Mouse (Mus musculus) gastrocnemius, adult 18-20 months (tissue): ENCODE results near the gene Tmem178b. TPM values are rescaled to one million over a fixed set of nuclear protein-coding genes. Genes with fewer than 3 reads are reported as not detected.

Experiments used
- DNase-seq: peaks from one replicate; pipeline ENCODE4 v3.0.0; 2021; ENCODE audit warnings: low spot score
- total RNA-seq, 2 experiments: library from RNA; stranded (reverse); gene quantifications; 2 replicates each; pipeline ENCODE4 v1.2.3; 2021

The Tmem178b gene
- total RNA-seq, 2 experiments from 2014 or later: 0.47 to 1.6 TPM

DNA sequence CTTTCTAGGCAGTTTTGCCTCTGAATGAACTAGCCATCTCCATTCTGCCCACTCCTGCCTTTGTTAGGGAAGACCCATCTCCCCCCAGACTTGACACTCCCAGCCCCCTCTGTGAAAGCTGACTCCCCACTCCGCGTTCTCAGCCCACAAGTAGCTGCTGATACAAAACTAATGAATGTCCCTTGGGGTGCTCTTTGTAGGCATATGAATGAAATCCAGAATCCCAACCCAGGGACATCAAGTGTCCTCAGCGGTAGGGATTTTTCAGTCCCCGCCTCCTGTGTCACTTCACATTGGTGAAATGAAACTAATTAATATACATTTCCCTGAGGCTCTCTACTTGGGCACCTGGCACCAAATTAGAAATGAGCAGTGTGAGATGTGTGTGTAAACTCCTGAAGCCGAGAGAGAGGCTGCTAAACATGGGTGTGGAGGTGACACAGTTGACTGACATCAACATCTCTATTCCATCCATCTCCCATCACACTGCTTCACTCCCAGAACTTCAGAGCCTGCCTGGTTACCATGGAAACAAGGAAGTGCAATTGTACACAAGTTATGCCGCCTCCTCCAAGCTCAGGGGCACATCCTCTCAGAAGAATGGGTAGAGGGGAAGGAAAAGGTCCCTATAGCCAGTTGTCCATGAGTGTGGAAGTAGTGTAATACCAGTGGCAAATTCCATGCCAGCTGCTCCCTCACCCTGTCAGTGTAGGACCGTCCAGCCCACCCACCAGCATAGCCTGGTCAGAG, 142.8 kb downstream of the Tmem178b start:
- DNase-seq: no peak

DNA sequence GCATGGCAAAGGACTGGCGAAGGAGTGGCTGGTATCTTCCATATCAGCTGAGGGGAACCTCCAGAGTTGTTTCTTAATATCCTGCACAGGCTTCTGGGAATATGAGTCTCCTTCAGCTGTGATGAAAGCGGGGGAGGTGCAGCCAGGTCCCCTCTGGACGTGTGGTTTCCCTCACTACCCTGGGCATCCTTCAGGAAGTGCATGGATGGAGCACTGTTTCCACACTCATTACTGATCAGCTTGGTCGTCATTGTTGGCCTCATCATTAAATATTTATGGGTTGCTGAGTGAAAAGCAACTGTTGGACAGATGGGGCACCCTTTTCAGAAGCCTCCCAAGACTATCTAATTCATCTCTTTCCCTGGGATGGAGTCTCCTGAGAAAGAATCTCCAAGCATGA, 146.3 kb downstream of the Tmem178b start:
- no peak for DNase-seq

GRCm38 (mm10) chr6:40023592-40024335, 150.7 kb downstream of the Tmem178b start:
- DNase-seq: no peak

DNA sequence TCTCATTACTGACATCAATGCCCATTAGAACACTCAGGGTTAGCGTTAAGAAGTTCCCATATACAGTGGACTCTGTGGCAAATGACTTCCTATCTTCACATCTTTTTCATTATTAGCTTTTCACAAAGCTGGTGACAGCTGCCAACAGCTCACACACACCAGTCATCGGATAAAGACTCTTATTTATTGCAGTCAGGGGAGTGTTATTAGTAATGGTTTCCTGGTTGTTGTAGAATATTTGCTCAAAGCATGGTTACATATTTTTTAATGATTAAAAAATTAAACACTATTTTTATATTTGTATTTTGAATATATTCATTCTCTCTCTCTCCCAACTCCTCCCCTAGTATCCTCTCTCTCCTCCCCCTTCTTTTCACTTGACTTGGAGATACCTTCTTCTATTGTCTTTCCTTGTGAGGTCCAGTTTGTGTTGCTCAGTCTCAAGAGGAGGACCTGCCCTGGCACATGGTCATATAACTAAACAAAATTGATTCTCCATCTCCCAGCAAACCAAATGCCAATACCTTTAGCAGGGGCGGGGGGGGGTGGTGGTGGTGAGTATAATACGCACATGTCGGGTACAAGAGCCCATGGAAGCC, 151.4 kb downstream of the Tmem178b start:
- DNase-seq: no peak

DNA sequence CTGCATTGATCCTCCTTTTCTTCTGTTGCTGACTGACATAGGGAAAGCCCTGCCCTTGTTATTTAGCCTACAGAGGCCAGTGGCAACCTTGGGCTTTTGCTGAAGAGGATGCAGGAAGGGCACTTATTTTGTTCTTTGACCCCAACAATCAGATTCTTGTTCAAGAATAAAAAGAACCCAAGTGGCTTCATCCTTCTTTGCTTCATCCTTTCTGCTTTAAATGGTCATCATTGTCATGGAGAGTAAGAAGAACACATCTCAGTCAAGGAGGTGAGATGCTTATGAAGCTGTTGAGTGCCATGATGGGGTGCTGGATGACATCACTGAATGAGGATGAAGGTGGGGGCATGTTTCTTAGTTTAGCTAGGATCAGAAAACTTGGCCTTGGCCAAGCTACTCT, 159.8 kb downstream of the Tmem178b start:
- DNase-seq: no peak

DNA sequence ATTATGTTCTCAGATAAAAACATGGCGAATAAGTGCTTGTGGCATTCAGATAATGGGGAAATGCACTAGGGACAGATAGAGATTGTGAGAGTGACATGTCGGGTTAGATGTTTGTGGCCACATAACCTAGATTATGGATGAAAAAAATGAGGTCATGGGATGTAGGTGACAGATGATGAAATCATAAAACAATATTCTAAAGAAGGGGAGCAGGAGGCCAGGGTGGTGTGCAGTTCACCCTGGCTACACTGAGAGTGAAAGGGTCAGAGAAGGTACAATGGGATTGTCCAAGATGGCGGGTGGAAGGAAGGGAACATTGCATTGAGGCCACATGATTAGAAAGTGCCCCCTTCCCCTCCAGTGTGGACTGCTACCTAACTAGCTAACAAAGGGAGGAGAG, 160.9 kb downstream of the Tmem178b start:
- no peak for DNase-seq

DNA sequence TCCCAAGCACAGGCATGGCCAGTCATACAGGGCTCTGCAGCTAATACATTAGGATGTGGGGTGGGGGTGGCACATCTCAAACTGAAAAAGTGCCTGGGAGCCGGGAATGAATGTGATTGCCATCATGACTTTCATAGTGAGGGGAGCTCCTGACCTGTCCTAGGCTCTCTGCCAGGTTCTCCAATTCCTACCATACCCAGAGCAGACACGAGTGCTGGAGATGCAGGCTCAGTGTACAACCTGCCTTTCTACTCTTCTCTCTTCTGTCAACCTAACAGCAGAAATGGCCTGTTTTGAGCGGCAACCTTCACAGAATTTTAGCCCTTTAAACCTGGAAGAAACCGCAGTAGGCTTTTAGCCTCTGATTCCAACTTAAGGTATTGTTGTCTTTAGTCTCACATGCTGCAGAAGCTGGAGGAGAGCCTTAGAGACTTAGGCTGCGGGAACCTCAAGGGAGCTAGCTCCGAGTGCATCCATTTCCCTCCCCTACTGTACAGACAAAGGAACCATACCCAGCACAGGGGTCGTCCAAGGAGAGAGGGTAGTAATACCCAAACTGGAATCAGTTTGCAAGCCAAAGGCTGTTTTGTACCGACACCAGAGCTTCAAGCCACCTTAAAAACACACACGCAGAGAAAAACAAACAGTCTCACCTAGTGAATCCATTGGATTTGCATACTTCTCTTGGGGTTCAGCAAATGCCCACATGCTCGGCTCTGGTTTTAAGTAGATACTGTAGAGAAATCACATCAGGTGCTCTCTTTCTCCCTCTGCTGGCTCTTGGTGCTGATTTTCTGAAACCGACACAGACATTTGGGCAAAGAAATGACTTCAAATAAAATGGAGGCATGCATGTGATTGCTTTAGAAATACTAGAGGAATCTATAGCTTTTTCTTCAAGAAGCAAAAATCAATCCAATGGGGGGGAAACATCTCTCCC, 176.2 kb downstream of the Tmem178b start:
- DNase-seq: no peak

DNA sequence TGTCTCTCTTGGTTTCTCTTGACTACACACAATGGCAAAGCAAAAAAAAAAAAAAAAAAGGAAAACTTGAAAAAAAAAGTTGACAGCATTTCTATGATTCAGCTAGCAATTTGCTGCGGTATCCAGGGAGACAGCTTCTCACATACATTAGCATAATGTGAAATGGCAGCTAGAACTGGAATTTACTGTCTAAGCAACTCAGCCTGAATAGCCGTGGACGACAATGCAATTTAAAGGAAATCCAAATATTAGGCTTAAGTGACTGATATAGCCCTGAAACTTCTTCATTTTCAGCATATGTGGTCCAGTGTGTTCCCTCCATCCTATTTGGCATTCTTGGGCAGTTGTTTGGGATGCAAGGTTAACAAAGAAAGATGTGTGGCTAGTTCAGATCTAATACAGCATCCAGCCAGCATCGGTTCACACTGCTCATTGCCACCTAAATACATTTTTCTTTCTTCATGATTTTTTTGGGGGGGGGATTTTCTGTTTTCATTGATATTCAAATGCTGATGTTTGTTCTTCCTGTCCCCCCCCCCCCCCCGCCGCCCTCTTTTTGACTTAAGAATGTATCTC, 176.9 kb downstream of the Tmem178b start:
- no peak for DNase-seq

GRCm38 (mm10) chr6:40051698-40052097, 178.6 kb downstream of the Tmem178b start:
- DNase-seq: no peak

DNA sequence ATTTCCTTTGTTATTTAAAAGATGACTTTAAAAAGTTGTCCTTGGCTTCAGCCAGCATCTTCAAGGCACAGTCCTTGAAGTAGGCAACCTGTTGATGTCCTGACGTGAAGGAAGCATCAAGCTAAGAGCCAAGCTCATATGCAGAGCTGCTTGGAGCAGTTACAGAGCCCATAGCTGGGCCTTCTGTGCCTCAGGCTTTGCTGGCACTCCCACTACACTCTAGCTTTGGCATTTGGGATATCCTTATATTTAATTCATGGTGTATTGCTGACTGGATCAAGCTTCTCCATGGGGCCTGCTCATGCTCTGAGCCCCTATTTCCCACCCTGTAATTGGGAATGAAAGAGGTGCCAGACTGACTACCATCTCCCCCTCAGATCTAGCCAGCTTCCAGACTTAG, 179.5 kb downstream of the Tmem178b start:
- DNase-seq: no peak

- no peak for DNase-seq
Observed at GRCm38 (mm10) chr6:40059466-40059865, 186.4 kb downstream of the Tmem178b start.

DNA sequence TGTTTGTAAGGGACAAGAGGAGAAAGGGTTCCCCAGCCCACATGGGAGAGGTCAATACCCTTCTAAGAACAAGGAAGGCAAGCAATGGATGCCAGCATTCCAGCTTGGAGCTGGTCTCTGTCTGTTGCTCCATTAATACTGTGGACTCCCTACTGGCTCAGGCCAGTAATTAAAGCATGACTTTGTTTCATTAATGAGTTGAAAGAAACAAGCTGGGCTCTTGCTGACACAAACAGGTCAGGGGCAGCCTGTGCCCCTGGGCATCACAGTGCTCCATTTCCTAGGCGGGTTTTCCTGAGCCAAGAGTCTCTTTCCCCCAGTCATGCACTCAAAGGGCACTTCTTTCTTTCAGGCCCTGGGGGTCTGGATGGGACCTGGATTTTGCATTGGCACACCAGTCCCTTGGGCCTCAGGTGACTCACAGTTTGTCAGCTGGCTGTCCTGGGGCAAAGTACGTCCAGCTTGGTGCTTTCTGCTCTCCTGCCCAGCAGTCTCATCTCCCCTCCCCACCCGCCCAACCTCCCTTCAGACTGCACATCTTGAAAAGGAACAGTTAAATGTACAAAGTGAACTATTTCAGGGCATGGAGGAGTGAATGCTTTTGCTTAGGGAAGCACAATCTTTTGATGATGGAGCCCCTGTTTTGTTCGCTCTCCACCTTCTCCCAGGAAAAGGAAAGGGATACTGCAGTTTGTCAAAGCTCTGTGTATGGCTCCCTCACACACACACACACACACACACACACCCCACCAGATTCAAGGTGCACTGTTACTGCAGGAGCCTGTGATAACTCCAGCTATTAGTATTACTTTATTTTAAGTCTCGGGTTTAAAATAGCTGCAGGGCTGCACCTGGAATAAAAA, 188.5 kb downstream of the Tmem178b start:
- no peak for DNase-seq

DNA sequence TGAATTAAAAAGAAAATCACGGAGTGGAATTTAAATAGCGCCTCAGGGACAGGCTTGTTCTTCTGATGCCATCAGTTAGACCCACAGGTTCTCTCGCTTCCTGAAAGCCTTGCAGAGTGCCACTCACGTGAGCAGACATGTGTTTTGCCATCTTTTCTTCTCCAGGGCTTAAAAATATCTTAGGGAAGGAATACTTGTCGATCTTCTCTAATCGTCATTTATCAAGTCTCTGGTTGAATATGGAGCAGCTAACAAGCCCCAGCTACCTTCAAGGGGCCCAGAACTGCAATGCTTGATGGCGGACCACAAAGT, 189.1 kb downstream of the Tmem178b start:
- no peak for DNase-seq

DNA sequence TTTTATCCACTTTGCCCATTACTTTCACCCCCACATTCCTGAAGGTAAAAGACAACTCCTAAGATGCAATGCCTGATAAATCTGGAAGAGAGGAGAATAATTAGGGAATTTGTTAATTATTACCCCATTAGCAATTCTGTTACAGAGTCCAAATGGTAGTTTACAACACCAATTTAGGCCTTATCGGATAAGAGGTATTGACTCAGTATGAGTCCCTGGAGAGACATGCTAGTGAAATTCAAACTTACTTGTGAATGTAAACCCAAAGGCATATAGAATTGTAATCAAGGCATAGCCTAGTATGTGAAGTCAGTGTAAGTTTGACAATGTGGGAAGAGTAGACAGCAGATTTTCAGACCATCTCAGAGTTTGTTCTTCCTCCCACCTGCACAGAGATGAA, 190.4 kb downstream of the Tmem178b start:
- no peak for DNase-seq

GRCm38 (mm10) chr6:40063899-40064298, 190.8 kb downstream of the Tmem178b start:
- DNase-seq: no peak

GRCm38 (mm10) chr6:40064342-40064741, 191.3 kb downstream of the Tmem178b start:
- no peak for DNase-seq

- no peak for DNase-seq
Observed at GRCm38 (mm10) chr6:40068467-40068866, 195.4 kb downstream of the Tmem178b start.

GRCm38 (mm10) chr6:40071007-40071406, 197.9 kb downstream of the Tmem178b start:
- peak; percentile 9 for DNase-seq

GRCm38 (mm10) chr6:40076089-40076488, 203.0 kb downstream of the Tmem178b start:
- DNase-seq: no peak

- DNase-seq: no peak
Observed at GRCm38 (mm10) chr6:40076670-40077313, 203.7 kb downstream of the Tmem178b start.
